Mouse (Mus musculus) limb, embryonic 15.5 days (tissue): ENCODE results near the gene Ncoa6. TPM values are rescaled to one million over a fixed set of nuclear protein-coding genes. Genes with fewer than 3 reads are reported as not detected.

Source experiments
- ATAC-seq: fragments of 200-750 bp; cut with Nextera tagmentation; 2 replicates; pipeline ENCODE4 v1.8.0; 2017; ENCODE audit warnings: low read depth, moderate TSS enrichment; ENCODE audit not compliant: insufficient number of reproducible peaks, low FRiP score, low TSS enrichment
- H3K27ac ChIP-seq: fragments of 300-500 bp; sonication (generic); 2 replicates; pipeline ENCODE4 v1.5.1; 2015; ENCODE audit warnings: moderate library complexity, mild to moderate bottlenecking, inconsistent platforms
- H3K27me3 ChIP-seq: fragments of 300-500 bp; sonication (generic); 2 replicates; pipeline ENCODE4 v1.6.1; 2015; ENCODE audit warnings: inconsistent platforms
- H3K36me3 ChIP-seq: fragments of 300-500 bp; sonication (generic); 2 replicates; pipeline ENCODE4 v1.6.1; 2015; ENCODE audit warnings: inconsistent platforms
- H3K4me1 ChIP-seq: fragments of 300-500 bp; sonication (generic); 2 replicates; pipeline ENCODE4 v1.6.1; 2015; ENCODE audit warnings: inconsistent platforms
- H3K4me2 ChIP-seq: fragments of 300-500 bp; sonication (generic); 2 replicates; pipeline ENCODE4 v1.6.1; 2015; ENCODE audit warnings: mild to moderate bottlenecking, inconsistent platforms
- H3K4me3 ChIP-seq: fragments of 300-500 bp; sonication (generic); 2 replicates; pipeline ENCODE4 v1.5.1; 2015; ENCODE audit warnings: mild to moderate bottlenecking, inconsistent platforms
- H3K9ac ChIP-seq: fragments of 300-500 bp; sonication (generic); 2 replicates; pipeline ENCODE4 v1.6.1; 2015; ENCODE audit warnings: inconsistent platforms
- H3K9me3 ChIP-seq: fragments of 300-500 bp; sonication (generic); 2 replicates; pipeline ENCODE4 v1.6.1; 2016; ENCODE audit warnings: inconsistent platforms
- WGBS: fragments of 180-500 bp; shearing (Covaris S2); methylation state at CpG from one replicate; pipeline ENCODE4 v1.1.7; 2015; 5-methylcytosine and 5-hydroxymethylcytosine counted together
- polyA plus RNA-seq: library from polyadenylated mRNA; unstranded; fragments of >200 nt; fragmentation: Nextera tagmentation; extraction: Ambion mirVana; gene quantifications from 2 replicates; pipeline ENCODE4 v1.2.1, GENCODE M21; 2015

The Ncoa6 gene
- polyA plus RNA-seq, 1 experiment from 2014 or later: 19.2 TPM

DNA sequence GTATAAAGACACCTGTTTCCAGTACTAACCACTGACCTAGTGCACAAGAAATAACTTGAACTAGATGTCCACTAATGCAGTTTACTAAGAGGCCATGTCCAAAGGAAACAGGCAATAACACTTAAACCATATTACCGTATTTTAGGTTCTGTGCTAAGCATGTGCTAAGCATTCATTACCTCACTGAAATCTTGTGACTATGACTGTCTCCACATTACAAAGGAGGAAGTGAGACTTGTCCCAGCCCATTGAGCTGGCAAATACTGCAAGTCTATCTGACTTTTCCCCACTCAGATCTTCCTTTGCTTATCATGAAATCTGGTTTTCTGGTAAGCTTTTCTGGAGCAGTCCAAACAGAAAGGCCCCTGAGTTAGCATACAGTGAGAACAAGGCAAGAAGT lies 69.1 kb downstream of the Ncoa6 start:
- Histone ChIP-seq H3K27ac (no peak overlapping the region), H3K27me3 (no peaks in the 10 kb centered on the region), H3K9ac (no peak overlapping the region), H3K4me1 (no peaks in the 10 kb centered on the region), H3K4me2 (no peak overlapping the region), H3K36me3 (peaks cover 64% of the 10 kb centered on the region), H3K9me3 (no peaks in the 10 kb centered on the region), H3K4me3 (no peak overlapping the region)
- no peak for ATAC-seq
- WGBS: 85% methylated on average over 1 of the region's 1 CpGs

DNA sequence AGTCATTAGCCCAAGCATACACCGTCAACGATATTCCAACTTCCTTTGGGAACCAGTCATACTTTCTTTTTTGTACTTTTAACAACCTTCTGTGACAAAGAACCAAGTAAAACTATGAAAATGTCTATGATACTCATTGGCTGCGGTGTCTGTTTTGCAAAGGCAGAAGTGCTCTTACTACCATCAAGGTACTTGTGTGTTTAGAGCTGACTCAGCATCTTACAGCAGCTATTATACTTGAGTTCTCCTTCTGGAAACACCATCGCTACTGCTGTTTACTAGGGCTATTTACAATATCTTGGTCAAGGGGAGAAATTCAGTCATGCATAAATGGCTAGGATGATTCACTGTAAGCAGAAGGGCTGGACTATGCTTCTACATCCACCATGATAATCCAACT lies 71.8 kb downstream of the Ncoa6 start:
- 97% methylated on average over 4 of the region's 4 CpGs for WGBS
- H3K9me3 ChIP-seq: no peaks in the 10 kb centered on the region
- no peaks in the 10 kb centered on the region for H3K27me3 ChIP-seq
- H3K36me3 ChIP-seq: peaks cover 54% of the 10 kb centered on the region
- no peak overlapping the region for H3K4me2 ChIP-seq
- H3K4me3 ChIP-seq: no peak overlapping the region
- H3K9ac ChIP-seq: no peak overlapping the region
- no peak for ATAC-seq
- H3K27ac ChIP-seq: no peak overlapping the region
- H3K4me1 ChIP-seq: no peaks in the 10 kb centered on the region

DNA sequence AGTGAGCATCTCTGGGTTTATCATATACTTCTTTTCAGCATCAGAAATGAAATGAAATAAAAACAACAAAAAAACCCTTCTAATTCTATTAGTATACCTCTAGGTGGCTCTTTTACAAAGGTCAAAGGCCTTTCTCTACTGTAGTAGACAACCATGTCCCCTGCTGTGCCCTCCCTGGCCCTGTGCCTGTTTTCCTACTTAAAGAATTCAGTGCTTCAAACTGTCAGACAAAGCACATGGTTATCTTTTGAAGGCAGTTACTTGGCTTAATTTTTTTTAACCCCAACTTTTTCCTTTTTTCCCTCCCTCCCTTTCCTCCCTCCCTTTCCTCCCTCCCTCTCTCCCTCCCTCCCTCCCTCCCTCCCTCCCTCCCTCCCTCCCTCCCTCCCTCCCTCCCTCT lies 73.4 kb downstream of the Ncoa6 start:
- no peak overlapping the region for H3K4me3 ChIP-seq
- H3K9ac ChIP-seq: no peak overlapping the region
- ATAC-seq: no peak
- H3K4me1 ChIP-seq: no peaks in the 10 kb centered on the region
- no peak overlapping the region for H3K27ac ChIP-seq
- H3K9me3 ChIP-seq: no peaks in the 10 kb centered on the region
- H3K36me3 ChIP-seq: peaks cover 43% of the 10 kb centered on the region
- no peaks in the 10 kb centered on the region for H3K27me3 ChIP-seq
- H3K4me2 ChIP-seq: no peak overlapping the region

DNA sequence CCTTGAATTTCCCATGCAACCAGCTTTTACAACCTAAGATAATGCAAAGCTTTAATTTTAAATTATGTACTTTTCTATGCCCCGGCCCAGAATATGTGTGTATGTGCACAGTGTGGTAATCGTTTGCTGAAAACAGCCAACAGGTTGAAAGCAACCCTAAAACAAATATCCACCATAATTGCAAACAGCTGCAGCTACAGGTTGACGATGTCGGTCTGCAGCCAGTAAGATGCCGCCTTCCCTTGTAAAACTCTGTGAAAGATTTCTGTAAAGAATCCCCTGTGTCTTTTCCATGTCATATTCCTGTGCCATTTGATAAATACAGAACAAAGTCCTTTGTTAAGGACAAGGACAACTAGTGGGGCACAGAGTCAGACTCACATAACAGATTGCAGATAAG lies 79.1 kb downstream of the Ncoa6 start:
- ATAC-seq: no peak
- no peak overlapping the region for H3K4me2 ChIP-seq
- no peak overlapping the region for H3K27ac ChIP-seq
- no peaks in the 10 kb centered on the region for H3K9me3 ChIP-seq
- 37% methylated on average over 5 of the region's 5 CpGs for WGBS
- H3K27me3 ChIP-seq: no peaks in the 10 kb centered on the region
- peaks cover 37% of the 10 kb centered on the region for H3K36me3 ChIP-seq
- H3K9ac ChIP-seq: no peak overlapping the region
- no peaks in the 10 kb centered on the region for H3K4me1 ChIP-seq
- no peak overlapping the region for H3K4me3 ChIP-seq

DNA sequence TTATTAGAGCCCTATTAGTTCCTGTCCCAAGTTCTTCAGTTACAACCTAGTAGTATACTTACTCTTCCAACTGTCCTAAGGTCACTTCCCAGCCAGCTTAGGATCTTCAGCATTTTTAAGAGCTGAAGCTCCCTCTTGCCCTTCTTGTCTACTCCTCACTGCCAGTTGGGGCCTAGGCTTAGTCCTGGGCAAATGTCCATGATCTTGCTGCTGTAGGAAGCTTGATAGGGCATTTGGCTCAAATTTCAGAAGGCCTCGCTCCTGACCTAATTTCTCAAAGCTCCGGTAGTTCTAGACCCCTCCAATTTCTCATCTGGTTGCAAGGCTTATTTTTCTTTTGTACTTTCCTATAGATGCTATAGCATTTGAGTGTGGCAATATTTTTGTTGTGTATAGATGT lies 85.1 kb downstream of the Ncoa6 start:
- H3K4me3 ChIP-seq: no peak overlapping the region
- no peak overlapping the region for H3K4me2 ChIP-seq
- no peak for ATAC-seq
- no peak overlapping the region for H3K9ac ChIP-seq
- H3K27me3 ChIP-seq: no peaks in the 10 kb centered on the region
- peaks cover 33% of the 10 kb centered on the region for H3K36me3 ChIP-seq
- no peak overlapping the region for H3K27ac ChIP-seq
- 86% methylated on average over 2 of the region's 2 CpGs for WGBS
- no peaks in the 10 kb centered on the region for H3K9me3 ChIP-seq
- H3K4me1 ChIP-seq: peaks cover 19% of the 10 kb centered on the region

DNA sequence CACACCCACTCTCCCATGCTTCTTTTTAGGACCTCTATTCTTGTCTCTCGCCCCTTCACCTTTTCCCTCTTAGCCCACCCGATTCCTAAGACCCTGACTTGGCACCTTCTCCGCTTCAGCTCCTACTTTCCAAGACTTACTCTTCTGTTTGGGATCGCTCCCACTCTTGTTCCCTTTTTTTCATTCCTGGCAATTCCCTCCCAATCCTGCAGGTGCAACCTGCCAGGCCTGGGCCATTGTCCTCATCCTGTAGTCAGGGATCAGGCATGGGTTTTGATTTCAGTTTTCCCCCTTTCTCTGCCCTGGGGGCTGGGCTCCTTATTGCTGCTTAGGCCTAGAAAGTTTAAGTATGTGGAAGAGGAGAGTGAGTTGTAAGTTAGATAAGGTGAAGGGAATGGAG lies 86.6 kb downstream of the Ncoa6 start:
- Histone ChIP-seq H3K27ac (no peak overlapping the region), H3K4me1 (peaks cover 32% of the 10 kb centered on the region), H3K4me3 (no peak overlapping the region), H3K27me3 (no peaks in the 10 kb centered on the region), H3K4me2 (no peak overlapping the region), H3K9ac (no peak overlapping the region), H3K36me3 (peaks cover 29% of the 10 kb centered on the region), H3K9me3 (no peaks in the 10 kb centered on the region)
- ATAC-seq: no peak
- 68% methylated on average over 4 of the region's 4 CpGs for WGBS

DNA sequence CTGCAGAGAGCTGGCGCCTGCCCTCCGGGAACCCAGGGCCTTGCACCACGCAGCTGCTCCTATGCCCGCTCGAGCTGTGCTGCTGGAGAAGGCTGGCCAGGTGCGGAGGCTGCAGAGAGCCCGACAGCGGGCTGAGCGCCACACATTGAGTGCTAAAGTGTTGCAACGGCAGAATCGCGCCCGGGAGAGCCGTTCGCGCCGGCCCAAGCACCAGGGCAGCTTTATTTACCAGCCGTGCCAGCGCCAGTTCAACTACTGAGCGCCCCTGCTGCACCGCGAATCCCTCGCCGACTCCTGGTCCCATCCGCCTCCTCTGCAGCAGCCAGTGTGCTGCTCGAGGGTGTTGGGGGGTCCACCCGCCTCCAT lies 87.2 kb downstream of the Ncoa6 start:
- Histone ChIP-seq H3K4me1 (peaks cover 32% of the 10 kb centered on the region), H3K27ac (no peak overlapping the region), H3K4me2 (peak overlapping the region; percentile 17), H3K9me3 (no peaks in the 10 kb centered on the region), H3K9ac (no peak overlapping the region), H3K4me3 (0 out of 2 replicates have a peak overlapping the region, but pooled peaks have one; percentile 2), H3K27me3 (no peaks in the 10 kb centered on the region), H3K36me3 (peaks cover 29% of the 10 kb centered on the region)
- no peak for ATAC-seq
- 15% methylated on average over 27 of the region's 27 CpGs for WGBS

DNA sequence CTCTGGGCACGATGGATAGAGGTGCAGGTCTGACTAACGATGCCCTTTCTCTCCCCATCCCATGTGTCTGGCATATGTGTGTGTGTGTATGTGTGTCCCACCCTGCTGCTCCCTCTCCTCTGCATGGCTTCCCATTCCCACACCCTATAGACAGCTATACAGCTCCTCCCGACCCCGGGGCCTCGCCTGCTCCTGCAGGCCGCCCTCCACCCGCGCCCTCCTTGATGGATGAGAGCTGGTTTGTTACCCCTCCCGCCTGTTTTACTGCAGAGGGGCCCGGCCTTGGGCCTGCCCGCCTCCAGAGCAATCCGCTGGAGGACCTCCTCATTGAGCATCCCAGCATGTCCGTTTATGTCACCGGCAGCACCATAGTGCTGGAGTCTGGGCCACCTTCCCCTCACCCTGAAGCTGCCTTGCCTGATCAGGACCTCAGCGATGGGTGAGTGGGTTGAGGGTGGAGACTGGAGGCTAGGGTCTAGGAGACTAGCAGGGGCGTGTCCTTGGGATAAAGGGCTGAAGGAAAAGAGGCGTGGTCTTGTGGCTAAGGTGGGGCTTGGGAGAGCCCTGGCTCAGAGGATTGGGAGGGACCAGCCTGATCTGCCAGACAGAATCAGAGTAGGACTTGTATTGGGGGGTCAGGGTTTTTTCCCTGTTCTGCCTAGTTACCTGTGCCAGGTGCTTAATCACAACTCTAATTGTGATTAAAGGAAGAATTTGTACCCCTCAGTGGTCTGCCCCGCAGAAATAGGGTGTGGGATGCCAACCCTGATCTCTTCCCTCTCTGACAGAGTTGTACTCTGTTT lies 87.8 kb downstream of the Ncoa6 start:
- Histone ChIP-seq H3K4me3 (no peak overlapping the region), H3K9me3 (no peaks in the 10 kb centered on the region), H3K4me2 (peak overlapping the region; percentile 17; the same call in 1 of the 2 replicates), H3K27ac (no peak overlapping the region), H3K9ac (no peak overlapping the region), H3K4me1 (peaks cover 34% of the 10 kb centered on the region), H3K36me3 (peaks cover 23% of the 10 kb centered on the region), H3K27me3 (no peaks in the 10 kb centered on the region)
- WGBS: 39% methylated on average over 18 of the region's 18 CpGs
- no peak for ATAC-seq

DNA sequence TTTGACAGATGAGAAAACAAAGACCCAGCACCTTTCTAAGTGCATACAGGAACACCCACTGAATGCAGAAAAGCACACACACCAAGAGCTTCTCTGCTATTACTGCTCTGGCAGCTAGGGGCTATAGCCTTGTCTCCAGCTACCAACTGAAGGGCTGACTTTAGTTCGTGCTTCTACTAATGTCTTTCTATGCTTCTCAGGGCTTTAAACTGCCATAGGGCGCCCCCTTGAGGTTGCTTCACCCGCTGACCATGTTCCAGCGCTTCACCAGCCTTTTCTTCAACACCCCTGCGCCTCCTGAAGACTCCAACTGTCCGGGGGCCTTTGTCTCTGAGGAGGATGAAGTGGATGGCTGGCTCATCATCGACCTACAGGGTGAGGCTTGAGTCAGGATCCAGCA lies 88.6 kb downstream of the Ncoa6 start:
- no peaks in the 10 kb centered on the region for H3K9me3 ChIP-seq
- no peak overlapping the region for H3K27ac ChIP-seq
- no peak for ATAC-seq
- 32% methylated on average over 7 of the region's 7 CpGs for whole genome bisulfite sequencing
- no peak overlapping the region for H3K4me2 ChIP-seq
- peaks cover 4% of the 10 kb centered on the region; the same call in 1 of the 2 replicates for H3K27me3 ChIP-seq
- H3K4me1 ChIP-seq: peaks cover 36% of the 10 kb centered on the region
- H3K9ac ChIP-seq: no peak overlapping the region
- H3K4me3 ChIP-seq: no peak overlapping the region
- peaks cover 20% of the 10 kb centered on the region for H3K36me3 ChIP-seq

DNA sequence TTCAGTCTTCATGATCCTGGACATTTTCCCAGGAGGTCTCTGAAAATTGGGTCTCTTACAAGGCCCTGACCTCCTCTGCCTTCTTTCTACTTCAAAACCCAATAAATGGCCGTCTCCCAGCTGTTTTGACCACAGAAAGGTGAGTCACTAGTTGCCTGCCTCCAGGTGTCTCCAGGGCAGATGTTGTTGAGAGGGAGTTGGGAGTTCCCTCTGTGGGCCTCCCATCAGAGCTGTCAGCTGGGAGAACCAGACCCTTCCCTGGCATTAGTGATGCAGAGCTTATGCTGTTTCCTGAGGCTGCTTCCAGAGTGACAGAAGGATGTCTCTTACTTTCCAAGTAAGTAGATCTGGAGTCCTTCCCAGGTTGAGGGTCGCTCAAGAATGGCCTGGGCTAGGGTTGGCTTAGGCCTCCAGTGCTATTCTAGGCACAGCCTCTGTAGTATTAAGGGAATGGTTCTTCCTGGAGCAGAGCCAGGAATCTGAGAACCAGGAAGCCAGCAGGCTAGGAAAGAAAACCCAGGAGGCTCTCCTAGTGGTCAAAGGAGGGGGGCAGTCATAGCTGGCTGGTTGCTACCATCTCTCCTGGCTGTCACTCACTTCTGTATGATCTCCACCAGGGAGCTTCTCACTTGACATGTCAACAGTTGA lies 90.8 kb downstream of the Ncoa6 start:
- Histone ChIP-seq H3K36me3 (peaks cover 6% of the 10 kb centered on the region; the same call in 1 of the 2 replicates), H3K9ac (no peak overlapping the region), H3K4me3 (peak overlapping the region; percentile 98; the same call in 1 of the 2 replicates), H3K27me3 (peaks cover 5% of the 10 kb centered on the region; the same call in 1 of the 2 replicates), H3K27ac (peak overlapping the region; percentile 8; the same call in 1 of the 2 replicates), H3K4me1 (peaks cover 36% of the 10 kb centered on the region), H3K4me2 (peak overlapping the region; percentile 80), H3K9me3 (no peaks in the 10 kb centered on the region)
- ATAC-seq: no peak
- 56% methylated on average over 2 of the region's 2 CpGs for WGBS

DNA sequence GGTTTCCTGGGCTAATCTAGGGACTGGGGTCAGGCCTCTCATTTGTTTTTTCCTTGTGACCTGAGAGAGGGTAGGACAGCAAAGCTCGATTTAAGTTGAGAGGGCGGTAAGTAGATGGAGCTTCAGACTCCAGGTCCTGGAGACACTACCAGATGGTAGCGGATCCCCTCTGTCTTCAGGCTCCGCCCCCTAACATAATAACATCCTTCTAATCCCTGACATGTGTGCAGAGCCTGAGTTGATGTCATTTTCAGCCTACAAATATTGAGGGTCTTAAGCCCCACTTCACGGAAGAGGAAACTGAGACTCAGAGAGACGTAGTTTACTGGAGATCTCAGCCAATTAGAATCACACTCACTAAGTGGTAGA lies 91.4 kb downstream of the Ncoa6 start:
- peak overlapping the region; percentile 80 for H3K4me2 ChIP-seq
- peak overlapping the region; percentile 98 for H3K4me3 ChIP-seq
- no peaks in the 10 kb centered on the region for H3K9me3 ChIP-seq
- H3K4me1 ChIP-seq: peaks cover 35% of the 10 kb centered on the region
- no peak for ATAC-seq
- H3K27me3 ChIP-seq: peaks cover 5% of the 10 kb centered on the region; the same call in 1 of the 2 replicates
- WGBS: 19% methylated on average over 6 of the region's 6 CpGs
- H3K9ac ChIP-seq: peak overlapping the region; percentile 85; the same call in 1 of the 2 replicates
- H3K27ac ChIP-seq: peak overlapping the region; percentile 97
- peaks cover under 1% of the 10 kb centered on the region; the same call in 1 of the 2 replicates for H3K36me3 ChIP-seq

DNA sequence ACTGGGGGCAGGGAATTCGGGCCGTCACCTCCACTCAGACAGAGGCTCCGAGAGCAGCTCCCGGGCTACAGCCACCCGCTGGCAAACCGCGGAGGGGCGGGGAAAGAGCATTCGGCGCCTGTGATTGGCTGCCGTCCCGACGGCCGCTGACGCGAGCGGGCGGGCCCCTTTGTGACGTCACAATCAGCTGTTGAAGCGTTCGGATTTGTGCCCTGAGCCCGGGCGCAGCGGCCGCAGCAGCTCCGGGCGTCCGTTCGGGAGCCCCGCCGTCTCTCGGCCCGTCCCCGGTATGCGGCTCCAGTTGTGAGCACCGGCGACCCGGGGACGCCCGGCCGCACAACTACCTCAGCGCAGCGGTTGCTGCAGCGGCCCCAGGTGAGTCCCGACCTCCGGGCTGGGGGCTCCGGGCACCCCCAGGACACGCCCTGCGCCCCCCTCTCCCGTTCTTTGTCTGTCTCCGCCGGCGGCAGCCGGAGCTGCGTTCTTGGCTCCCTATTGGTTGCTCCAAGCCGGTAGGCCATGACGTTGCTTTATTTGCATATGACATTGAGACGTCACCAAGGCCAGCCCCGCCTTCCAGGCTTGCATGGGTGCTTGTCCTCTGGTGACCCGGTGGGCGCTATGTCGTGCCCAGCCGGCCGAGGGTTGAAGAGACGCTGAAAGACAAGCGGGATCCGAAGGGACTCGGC lies 91.9 kb downstream of the Ncoa6 start:
- H3K4me3 ChIP-seq: peak overlapping the region; percentile 98
- peak overlapping the region; percentile 85 for H3K9ac ChIP-seq
- peaks cover 5% of the 10 kb centered on the region; the same call in 1 of the 2 replicates for H3K27me3 ChIP-seq
- peak overlapping the region; percentile 97 for H3K27ac ChIP-seq
- under 1% methylated on average over 68 of the region's 68 CpGs for WGBS
- H3K4me2 ChIP-seq: peak overlapping the region; percentile 80
- no peaks in the 10 kb centered on the region for H3K36me3 ChIP-seq
- H3K4me1 ChIP-seq: peaks cover 30% of the 10 kb centered on the region
- ATAC-seq: peak; percentile 84
- H3K9me3 ChIP-seq: no peaks in the 10 kb centered on the region
